9 mouse cellular contexts compared by ENCODE assay signal in genomic region chr6:124712918-124713317, GRCm38 (mm10). TPM values are rescaled to one million over a fixed set of nuclear protein-coding genes. Genes with fewer than 3 reads are reported as not detected.
DNase-seq lines count a peak whose midpoint lies in the region; ATAC-seq and TF ChIP-seq lines count a peak whose summit lies in the region.
"Had no signal": no experiment of that assay in that cellular context is flagged by ENCODE, and none has a peak within 500 bp of the region (broad histone marks: within the 10 kb centered on the region; RNA-seq: fewer than 3 reads in every experiment).

No protein-coding gene starts in this region.

- peak overlapping the region; percentile 76 for H3K4me3 ChIP-seq in heart, embryonic 12.5 days
- H3K4me3 ChIP-seq in E14TG2a.4 (replicated peaks; ENCODE audit: low read length): peak overlapping the region; percentile 100
- peak overlapping the region; percentile 99 for H3K4me3 ChIP-seq in forebrain, embryonic 15.5 days
- peak overlapping the region; percentile 78 for H3K4me3 ChIP-seq in liver, embryonic 15.5 days (replicated peaks)

- no peaks in the 10 kb centered on the region for H3K9me3 ChIP-seq in heart, embryonic 12.5 days (replicated peaks)
- no peaks in the 10 kb centered on the region for H3K9me3 ChIP-seq in E14TG2a.4 (ENCODE audit: low read length)
- no peaks in the 10 kb centered on the region for H3K9me3 ChIP-seq in forebrain, embryonic 15.5 days
- no peaks in the 10 kb centered on the region for H3K9me3 ChIP-seq in liver, embryonic 15.5 days (replicated peaks)

- no peak for DNase-seq in heart, adult 8-10 months (ENCODE audit: low spot score)
- DNase-seq in thymus, adult 18-20 months: no peak
- no peak for DNase-seq in urinary bladder, postnatal 25 days (ENCODE audit: low spot score)

- no peaks in the 10 kb centered on the region for H3K27me3 ChIP-seq in heart, embryonic 12.5 days (replicated peaks)
- no peaks in the 10 kb centered on the region for H3K27me3 ChIP-seq in E14TG2a.4 (ENCODE audit: insufficient read depth, low read length)
- no peaks in the 10 kb centered on the region for H3K27me3 ChIP-seq in forebrain, embryonic 15.5 days
- no peaks in the 10 kb centered on the region for H3K27me3 ChIP-seq in liver, embryonic 15.5 days

- no peak for TF ChIP-seq CTCF in E14TG2a.4 (conservative IDR thresholded peaks at IDR 0.05; ENCODE audit: low read length)

- no peak for ATAC-seq in heart, embryonic 12.5 days (ENCODE audit: insufficient number of reproducible peaks, low FRiP score)
- no peak for ATAC-seq in forebrain, embryonic 15.5 days (replicated peaks)
- ATAC-seq in liver, embryonic 15.5 days (ENCODE audit: insufficient read depth): no peak
- no peak for ATAC-seq in frontal cortex, adult (ENCODE audit: low TSS enrichment)

- WGBS in heart, embryonic 12.5 days: 16% methylated on average over 11 of the region's 11 CpGs
- 21% methylated on average over 11 of the region's 11 CpGs for WGBS in forebrain, embryonic 15.5 days
- WGBS in liver, embryonic 15.5 days (ENCODE audit: insufficient replicate concordance): 7% methylated on average over 11 of the region's 11 CpGs

- peak overlapping the region; percentile 96 for H3K4me2 ChIP-seq in heart, embryonic 12.5 days
- H3K4me2 ChIP-seq in forebrain, embryonic 15.5 days (replicated peaks): peak overlapping the region; percentile 79
- H3K4me2 ChIP-seq in liver, embryonic 15.5 days: peak overlapping the region; percentile 94

- peaks cover 34% of the 10 kb centered on the region for H3K4me1 ChIP-seq in heart, embryonic 12.5 days (replicated peaks)
- peaks cover 83% of the 10 kb centered on the region for H3K4me1 ChIP-seq in E14TG2a.4 (replicated peaks; ENCODE audit: low read depth, low read length)
- peaks cover 44% of the 10 kb centered on the region for H3K4me1 ChIP-seq in forebrain, embryonic 15.5 days
- H3K4me1 ChIP-seq in liver, embryonic 15.5 days (replicated peaks): peaks cover 74% of the 10 kb centered on the region

- peak overlapping the region; percentile 81 for H3K27ac ChIP-seq in heart, embryonic 12.5 days (ENCODE audit: poor library complexity, severe bottlenecking)
- H3K27ac ChIP-seq in forebrain, embryonic 15.5 days (replicated peaks): no peak overlapping the region
- H3K27ac ChIP-seq in liver, embryonic 15.5 days (replicated peaks): peak overlapping the region; percentile 78

- peak overlapping the region; percentile 92 for H3K9ac ChIP-seq in heart, embryonic 12.5 days
- peak overlapping the region; percentile 92 for H3K9ac ChIP-seq in forebrain, embryonic 15.5 days (replicated peaks)
- H3K9ac ChIP-seq in liver, embryonic 15.5 days: peak overlapping the region; percentile 75

- H3K36me3 ChIP-seq in heart, embryonic 12.5 days: peaks cover 53% of the 10 kb centered on the region
- peaks cover 78% of the 10 kb centered on the region for H3K36me3 ChIP-seq in E14TG2a.4 (ENCODE audit: insufficient read depth, low read length)
- peaks cover 39% of the 10 kb centered on the region for H3K36me3 ChIP-seq in forebrain, embryonic 15.5 days
- H3K36me3 ChIP-seq in liver, embryonic 15.5 days (replicated peaks): peaks cover 67% of the 10 kb centered on the region

RNA-seq across cellular contexts. Expression of gene Phb2, which starts 0.8 kb away (rescaled TPM):
- polyA plus RNA-seq in heart, embryonic 12.5 days (2016; fragmentation: Nextera tagmentation; extraction: Ambion mirVana): 345 and 349 TPM in 2 replicates
- total RNA-seq in heart, adult 8-10 months (2022): 100 to 1,000 TPM; 251 to 296 (median 279) TPM
- polyA plus RNA-seq in forebrain, embryonic 15.5 days (2015; fragmentation: Nextera tagmentation; extraction: Ambion mirVana): 271 and 275 TPM in 2 replicates
- 242 and 243 TPM in 2 replicates for polyA plus RNA-seq in liver, embryonic 15.5 days (2015; fragmentation: Nextera tagmentation; extraction: Ambion mirVana)

RNA-seq across cellular contexts. Expression of gene Emg1, which starts 0.9 kb away (rescaled TPM):
- polyA plus RNA-seq in heart, embryonic 12.5 days (2016; fragmentation: Nextera tagmentation; extraction: Ambion mirVana): 105 and 107 TPM in 2 replicates
- 10 to 100 TPM; 64.4 to 81.5 (median 73.0) TPM for total RNA-seq in heart, adult 8-10 months (2022)
- 153 and 160 TPM in 2 replicates for polyA plus RNA-seq in forebrain, embryonic 15.5 days (2015; fragmentation: Nextera tagmentation; extraction: Ambion mirVana)
- polyA plus RNA-seq in liver, embryonic 15.5 days (2015; fragmentation: Nextera tagmentation; extraction: Ambion mirVana): 122 and 128 TPM in 2 replicates

RNA-seq across cellular contexts. Expression of gene Ptpn6, which starts 25.6 kb away (rescaled TPM):
- 4.4 and 4.9 TPM in 2 replicates for polyA plus RNA-seq in heart, embryonic 12.5 days (2016; fragmentation: Nextera tagmentation; extraction: Ambion mirVana)
- 1 to 10 TPM; 2.0 to 5.7 (median 3.1) TPM for total RNA-seq in heart, adult 8-10 months (2022)
- 3.2 and 4.4 TPM in 2 replicates for polyA plus RNA-seq in forebrain, embryonic 15.5 days (2015; fragmentation: Nextera tagmentation; extraction: Ambion mirVana)
- 38.1 and 43.7 TPM in 2 replicates for polyA plus RNA-seq in liver, embryonic 15.5 days (2015; fragmentation: Nextera tagmentation; extraction: Ambion mirVana)

RNA-seq across cellular contexts. Expression of gene Grcc10, which starts 28.3 kb away (rescaled TPM):
- polyA plus RNA-seq in heart, embryonic 12.5 days (2016; fragmentation: Nextera tagmentation; extraction: Ambion mirVana): 352 and 365 TPM in 2 replicates
- 100 to 1,000 TPM; 286 to 318 (median 310) TPM for total RNA-seq in heart, adult 8-10 months (2022)
- polyA plus RNA-seq in forebrain, embryonic 15.5 days (2015; fragmentation: Nextera tagmentation; extraction: Ambion mirVana): 652 and 676 TPM in 2 replicates
- polyA plus RNA-seq in liver, embryonic 15.5 days (2015; fragmentation: Nextera tagmentation; extraction: Ambion mirVana): 75.9 and 76.4 TPM in 2 replicates

RNA-seq across cellular contexts. Expression of gene Gm45234, which starts 42.9 kb away (rescaled TPM):
- polyA plus RNA-seq in heart, embryonic 12.5 days (2016; fragmentation: Nextera tagmentation; extraction: Ambion mirVana): not detected in 2 replicates
- total RNA-seq in heart, adult 8-10 months (2022): under 1 TPM in 1 of 4 experiments, not detected in 3; 0.41 TPM
- not detected in 2 replicates for polyA plus RNA-seq in forebrain, embryonic 15.5 days (2015; fragmentation: Nextera tagmentation; extraction: Ambion mirVana)
- polyA plus RNA-seq in liver, embryonic 15.5 days (2015; fragmentation: Nextera tagmentation; extraction: Ambion mirVana): not detected in 2 replicates
- total RNA-seq: common myeloid progenitor, adult 5-6 weeks had no signal
